Mouse (Mus musculus) lung, postnatal 0 days (tissue): ENCODE measurements around the gene Lgi2. TPM values are rescaled to one million over a fixed set of nuclear protein-coding genes. Genes with fewer than 3 reads are reported as not detected.

ENCODE experiments used
- ATAC-seq: fragments of 200-750 bp; cut with Nextera tagmentation; 2 replicates; pipeline ENCODE4 v1.8.0; 2017; ENCODE audit warnings: moderate library complexity
- DNase-seq: peaks from one replicate; pipeline ENCODE4 v3.0.0-alpha.2; 2016; ENCODE audit warnings: low spot score
- H3K27ac ChIP-seq: fragments of 300-500 bp; sonication (generic); 2 replicates; pipeline ENCODE4 v1.5.1; 2014; ENCODE audit warnings: antibody characterized with exemption, mild to moderate bottlenecking, low read length, mixed read lengths
- H3K27me3 ChIP-seq: fragments of 300-500 bp; sonication (generic); replicated peaks from 2 replicates; pipeline ENCODE4 v1.6.1; 2014; ENCODE audit warnings: low read length, mixed read lengths; ENCODE audit not compliant: insufficient read depth
- H3K36me3 ChIP-seq: fragments of 300-500 bp; sonication (generic); 2 replicates; pipeline ENCODE4 v1.6.1; 2014; ENCODE audit warnings: low read length, mixed read lengths; ENCODE audit not compliant: insufficient read depth
- H3K4me1 ChIP-seq: fragments of 300-500 bp; sonication (generic); 2 replicates; pipeline ENCODE4 v1.6.1; 2014; ENCODE audit warnings: antibody characterized with exemption, low read depth, low read length, mixed read lengths; ENCODE audit not compliant: insufficient read depth
- H3K4me2 ChIP-seq: fragments of 300-500 bp; sonication (generic); replicated peaks from 2 replicates; pipeline ENCODE4 v1.6.1; 2014; ENCODE audit warnings: low read depth, mild to moderate bottlenecking, low read length, moderate library complexity, mixed read lengths
- H3K4me3 ChIP-seq: fragments of 300-500 bp; sonication (generic); 2 replicates; pipeline ENCODE4 v1.5.1; 2014; ENCODE audit warnings: low read depth, low read length
- H3K9ac ChIP-seq: fragments of 300-500 bp; sonication (generic); replicated peaks from 2 replicates; pipeline ENCODE4 v1.6.1; 2014; ENCODE audit warnings: low read depth, mild to moderate bottlenecking
- H3K9me3 ChIP-seq: fragments of 300-500 bp; sonication (generic); 2 replicates; pipeline ENCODE4 v1.6.1; 2016; ENCODE audit warnings: low read length, mixed read lengths
- CTCF ChIP-seq: IDR thresholded peaks from 2 replicates; pipeline ENCODE4 v1.5.1; 2016; ENCODE audit warnings: antibody characterized with exemption, mild to moderate bottlenecking
- EP300 ChIP-seq: IDR thresholded peaks from 2 replicates; pipeline ENCODE4 v1.6.1; 2016; ENCODE audit warnings: antibody characterized with exemption, mild to moderate bottlenecking, control low read depth
- WGBS: fragments of 180-500 bp; shearing (Covaris S2); extraction: QIAGEN DNeasy Blood & Tissue Kit; methylation state at CpG from one replicate; pipeline ENCODE4 v1.1.7; 2014; 5-methylcytosine and 5-hydroxymethylcytosine counted together
- polyA plus RNA-seq: library from polyadenylated mRNA; unstranded; fragments of >200 nt; fragmentation: Nextera tagmentation; extraction: Ambion mirVana; gene quantifications from 2 replicates; pipeline ENCODE4 v1.2.1, GENCODE M21; 2015

The Lgi2 gene
- polyA plus RNA-seq, 1 experiment from 2014 or later, result 2.0 TPM

DNA sequence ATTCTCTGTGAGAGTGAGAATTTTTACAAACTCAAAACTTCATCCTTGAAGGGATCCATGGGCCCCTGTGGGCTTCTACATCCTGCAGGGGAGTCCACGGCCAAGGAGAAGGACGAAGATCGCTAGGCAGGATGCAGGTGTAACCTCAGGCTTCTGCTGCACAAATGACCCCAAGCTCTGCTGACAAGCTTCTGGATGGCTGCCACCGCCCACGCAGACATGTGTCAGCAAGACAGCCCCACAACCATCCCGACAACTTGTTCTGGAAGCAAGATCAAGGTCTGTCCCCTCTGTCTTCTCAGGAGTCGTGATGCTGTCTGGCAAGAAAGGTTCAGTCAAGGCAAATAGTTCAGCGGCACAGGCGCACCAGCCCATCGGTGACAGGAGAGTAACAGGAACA is 43.4 kb upstream of the Lgi2 start:
- no peaks in the 10 kb centered on the region for H3K4me1 ChIP-seq
- no peak overlapping the region for H3K4me2 ChIP-seq
- TF ChIP-seq CTCF (no peak), EP300 (no peak)
- DNase-seq (no peak), ATAC-seq (no peak)
- no peak overlapping the region for H3K4me3 ChIP-seq
- H3K9ac ChIP-seq, result no peak overlapping the region
- H3K36me3 ChIP-seq, result no peaks in the 10 kb centered on the region
- H3K27ac ChIP-seq, result no peak overlapping the region
- H3K27me3 ChIP-seq, result no peaks in the 10 kb centered on the region
- no peaks in the 10 kb centered on the region for H3K9me3 ChIP-seq
- 44% methylated on average over 10 of the region's 10 CpGs for WGBS

DNA sequence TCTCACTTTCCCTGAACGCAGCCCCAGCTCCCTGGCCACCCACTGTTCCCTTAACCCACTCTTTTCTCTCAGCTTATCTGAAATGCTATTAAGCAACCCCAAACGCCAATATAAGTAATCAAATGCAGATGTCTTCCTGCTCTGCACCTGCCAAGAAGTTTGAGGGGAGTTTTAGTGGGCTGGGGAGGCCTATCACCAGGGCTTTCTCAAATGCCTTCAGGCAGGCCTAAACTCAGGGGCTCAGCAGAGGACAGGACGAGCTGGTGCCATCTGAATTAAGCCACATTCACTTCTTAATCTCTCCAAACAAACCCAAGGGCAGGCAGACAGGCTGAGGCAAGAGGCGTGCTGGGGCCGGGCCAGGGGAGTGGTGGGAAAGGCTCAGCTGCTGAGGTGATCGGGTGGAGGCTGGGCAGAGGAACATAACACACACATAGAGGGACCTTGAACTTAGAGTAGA is 38.4 kb upstream of the Lgi2 start:
- ATAC-seq, result no peak

DNA sequence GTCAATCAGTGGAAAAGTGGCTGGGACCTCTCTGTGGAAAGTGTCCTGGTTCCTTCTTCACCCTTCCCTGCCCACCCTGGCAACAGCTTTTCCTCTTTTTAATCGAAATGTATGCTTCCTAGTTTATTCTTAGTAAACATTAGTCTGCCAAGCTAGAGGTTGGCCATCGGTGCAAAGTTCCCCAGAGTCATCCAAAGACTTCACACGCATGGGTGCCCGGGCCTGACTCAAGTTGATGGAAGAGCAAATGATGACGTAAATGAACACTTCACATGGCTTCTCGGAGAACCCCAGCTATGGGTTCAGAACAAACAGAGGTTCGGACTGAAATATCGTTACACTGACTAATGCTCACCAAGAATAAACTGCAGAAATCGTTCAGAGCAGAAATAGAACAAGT is 24.4 kb upstream of the Lgi2 start:
- H3K9ac ChIP-seq, result no peak overlapping the region
- TF ChIP-seq CTCF (no peak), EP300 (no peak)
- H3K27ac ChIP-seq, result no peak overlapping the region
- H3K4me1 ChIP-seq, result peaks cover 3% of the 10 kb centered on the region
- ATAC-seq, result no peak
- WGBS, result 74% methylated on average over 9 of the region's 9 CpGs
- H3K36me3 ChIP-seq, result no peaks in the 10 kb centered on the region
- no peak for DNase-seq
- no peaks in the 10 kb centered on the region for H3K27me3 ChIP-seq
- no peak overlapping the region for H3K4me3 ChIP-seq
- H3K4me2 ChIP-seq, result no peak overlapping the region
- H3K9me3 ChIP-seq, result no peaks in the 10 kb centered on the region

More for the DNA sequence above, 38.4 kb upstream of the Lgi2 start:
- Histone ChIP-seq H3K9ac (no peak overlapping the region), H3K4me3 (no peak overlapping the region), H3K4me1 (no peaks in the 10 kb centered on the region), H3K4me2 (no peak overlapping the region), H3K27ac (no peak overlapping the region), H3K27me3 (no peaks in the 10 kb centered on the region), H3K36me3 (no peaks in the 10 kb centered on the region), H3K9me3 (no peaks in the 10 kb centered on the region)
- no peak for DNase-seq
- WGBS, result 52% methylated on average over 6 of the region's 6 CpGs
- TF ChIP-seq EP300 (no peak), CTCF (no peak)

DNA sequence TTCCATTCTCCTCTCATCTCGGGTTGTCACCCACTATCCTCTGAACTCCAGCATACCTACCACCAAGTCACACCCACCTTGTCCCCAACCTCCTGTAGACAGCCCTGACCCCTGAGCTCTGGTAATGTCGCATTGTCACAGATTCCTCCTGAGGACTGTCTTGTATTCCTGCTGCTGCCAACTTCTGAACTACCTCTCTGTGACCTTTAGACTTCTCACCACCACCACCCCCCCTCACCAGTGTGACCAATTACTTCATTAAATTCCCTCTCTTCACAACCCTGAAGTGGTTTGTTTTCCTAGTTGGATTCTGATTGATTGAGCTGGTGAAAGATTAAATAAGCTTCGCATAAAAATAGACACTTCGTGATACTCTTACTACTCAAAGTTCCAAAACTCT is 22.4 kb upstream of the Lgi2 start:
- Histone ChIP-seq H3K4me3 (no peak overlapping the region), H3K4me2 (no peak overlapping the region), H3K4me1 (peaks cover 3% of the 10 kb centered on the region), H3K36me3 (no peaks in the 10 kb centered on the region), H3K27ac (no peak overlapping the region), H3K9me3 (no peaks in the 10 kb centered on the region), H3K27me3 (no peaks in the 10 kb centered on the region), H3K9ac (no peak overlapping the region)
- ATAC-seq, result no peak
- WGBS, result 61% methylated on average over 4 of the region's 4 CpGs
- no peak for DNase-seq
- TF ChIP-seq EP300 (no peak), CTCF (no peak)

DNA sequence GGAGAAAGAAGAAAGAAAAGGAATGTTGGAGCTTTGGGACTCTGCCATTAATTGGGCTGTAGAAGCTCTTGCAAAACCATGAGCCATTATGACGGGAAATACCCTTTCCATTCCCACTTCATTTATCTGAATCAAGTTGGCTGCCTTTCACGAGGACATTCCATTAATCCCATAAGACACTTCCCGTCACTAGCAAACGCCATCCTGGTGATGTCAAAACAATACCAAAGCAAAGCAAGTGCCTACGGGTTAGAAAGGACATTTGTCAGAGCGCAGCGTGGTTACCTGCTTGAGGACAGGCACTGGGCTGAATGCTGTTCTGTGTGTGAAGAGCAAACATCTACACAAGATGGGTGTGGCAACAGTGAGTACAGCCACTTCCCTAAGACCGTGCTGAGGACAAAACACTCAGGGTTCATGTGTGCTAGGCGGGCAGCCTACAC is 21.1 kb upstream of the Lgi2 start:
- H3K27me3 ChIP-seq, result no peaks in the 10 kb centered on the region
- peak; percentile 95 for DNase-seq
- WGBS, result 36% methylated on average over 9 of the region's 9 CpGs

DNA sequence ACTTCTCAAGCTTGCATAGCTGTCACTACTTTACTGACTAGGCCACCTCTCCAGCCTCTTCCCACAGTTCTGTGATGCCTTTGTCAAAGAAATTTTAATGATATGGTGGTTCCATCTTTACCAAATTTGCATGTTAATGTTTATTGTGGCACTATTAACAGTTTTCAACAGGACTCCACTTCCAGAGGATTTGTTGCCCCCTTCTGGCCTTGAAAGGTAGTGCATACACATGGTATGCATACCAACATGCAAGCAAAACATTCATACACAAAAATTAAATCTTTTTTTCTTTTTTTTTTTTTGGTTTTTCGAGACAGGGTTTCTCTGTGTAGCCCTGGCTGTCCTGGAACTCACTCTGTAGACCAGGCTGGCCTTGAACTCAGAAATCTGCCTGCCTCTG is 6.3 kb upstream of the Lgi2 start:
- H3K36me3 ChIP-seq, result no peaks in the 10 kb centered on the region
- H3K4me2 ChIP-seq, result no peak overlapping the region
- DNase-seq (no peak), ATAC-seq (no peak)
- WGBS, result 33% methylated on average over 1 of the region's 1 CpGs
- H3K27me3 ChIP-seq, result no peaks in the 10 kb centered on the region
- no peaks in the 10 kb centered on the region for H3K4me1 ChIP-seq
- H3K27ac ChIP-seq, result no peak overlapping the region
- no peak overlapping the region for H3K9ac ChIP-seq
- H3K9me3 ChIP-seq, result peaks cover 5% of the 10 kb centered on the region; the same call in 1 of the 2 replicates
- TF ChIP-seq CTCF (peak; percentile 24; the same call in 1 of the 2 replicates), EP300 (no peak)
- no peak overlapping the region for H3K4me3 ChIP-seq

More for the DNA sequence above, 21.1 kb upstream of the Lgi2 start:
- H3K9me3 ChIP-seq, result no peaks in the 10 kb centered on the region
- H3K4me1 ChIP-seq, result peaks cover 3% of the 10 kb centered on the region
- peak; percentile 95 for TF ChIP-seq EP300
- no peak for TF ChIP-seq CTCF
- H3K9ac ChIP-seq, result no peak overlapping the region
- H3K27ac ChIP-seq, result peak overlapping the region; percentile 68
- H3K4me2 ChIP-seq, result no peak overlapping the region
- H3K4me3 ChIP-seq, result no peak overlapping the region
- peak; percentile 93 for ATAC-seq
- H3K36me3 ChIP-seq, result no peaks in the 10 kb centered on the region

DNA sequence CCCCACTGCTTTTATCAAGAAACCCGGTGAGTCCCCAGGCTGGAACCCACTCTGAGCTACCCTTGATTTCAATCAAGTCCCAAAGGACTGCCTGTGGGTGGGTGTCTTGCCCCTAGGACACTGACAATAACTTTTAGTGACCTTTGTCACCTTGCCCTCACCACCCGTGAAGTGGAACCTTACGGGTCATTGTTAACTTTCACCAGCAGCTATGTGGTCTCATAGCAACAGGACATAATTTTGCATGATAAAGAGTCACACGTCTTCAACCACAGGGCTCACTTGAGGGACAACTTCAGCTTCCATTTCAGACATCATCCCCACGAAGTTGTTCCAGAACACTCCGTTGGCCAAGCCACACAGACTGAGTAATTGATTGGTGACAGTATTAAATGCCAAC is 4.5 kb upstream of the Lgi2 start:
- Histone ChIP-seq H3K27me3 (no peaks in the 10 kb centered on the region), H3K27ac (no peak overlapping the region), H3K9me3 (peaks cover 5% of the 10 kb centered on the region; the same call in 1 of the 2 replicates), H3K4me2 (no peak overlapping the region), H3K36me3 (no peaks in the 10 kb centered on the region), H3K4me3 (no peak overlapping the region), H3K4me1 (peaks cover under 1% of the 10 kb centered on the region; the same call in 1 of the 2 replicates), H3K9ac (no peak overlapping the region)
- ATAC-seq, result no peak
- 63% methylated on average over 6 of the region's 6 CpGs for WGBS
- no peak for DNase-seq
- no peak for TF ChIP-seq EP300
- no peak for TF ChIP-seq CTCF
